Mouse (Mus musculus) liver (tissue): ENCODE data around the gene Itgb4.

Experiments
- DNase-seq: peaks from one replicate; pipeline ENCODE4 v3.0.0-alpha.2; 2020; ENCODE audit warnings: mixed read lengths

Itgb4 gene

DNA sequence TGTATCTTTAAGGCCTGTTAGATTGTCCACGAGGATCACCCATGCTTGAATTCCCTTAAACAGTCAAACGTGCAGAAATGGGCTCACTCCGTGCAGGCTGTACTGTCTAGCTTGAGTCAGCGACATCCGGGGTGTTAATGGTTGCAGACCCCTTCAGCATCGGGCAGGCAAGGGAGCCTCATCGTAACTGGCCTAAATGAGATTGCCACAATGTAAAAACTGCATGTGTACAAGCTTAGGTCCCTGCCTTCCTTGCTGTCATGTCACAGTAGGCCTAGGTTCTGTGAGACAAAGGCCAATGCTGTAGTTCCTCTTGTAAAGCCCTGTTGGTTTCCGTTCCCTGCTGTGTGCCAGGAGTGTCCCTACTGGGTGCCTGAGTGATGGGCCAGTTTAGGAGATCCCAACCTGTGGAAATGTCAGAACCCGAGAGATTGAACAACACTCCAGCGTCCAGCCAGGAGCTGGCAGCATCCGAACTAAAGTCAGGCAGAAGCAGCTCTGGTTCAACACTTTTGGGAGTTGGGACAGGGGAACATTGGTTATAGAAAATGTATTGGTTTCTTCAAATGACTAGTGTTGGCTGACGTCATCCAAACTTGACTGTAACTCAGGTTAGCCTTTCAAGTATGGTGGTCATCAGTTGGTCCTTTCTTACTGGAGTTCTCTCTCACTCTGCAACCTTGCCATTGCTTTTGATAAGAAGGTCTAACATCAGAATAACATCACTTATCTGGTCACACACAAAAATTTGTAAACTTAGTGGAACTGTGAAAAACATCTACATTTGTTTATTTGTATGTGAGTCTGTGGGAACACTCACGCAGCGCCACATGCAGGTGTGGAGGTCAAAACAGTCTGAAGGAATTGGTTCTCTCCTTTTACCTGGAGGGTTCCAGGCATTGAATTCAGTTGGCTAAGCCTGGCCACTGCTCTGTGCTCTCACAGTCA is 56.7 kb downstream of the Itgb4 start:
- peak; percentile 39 for DNase-seq

GRCm38 (mm10) chr11:116034584-116034983 is 60.1 kb downstream of the Itgb4 start:
- no peak for DNase-seq

GRCm38 (mm10) chr11:116036671-116037070 is 62.2 kb downstream of the Itgb4 start:
- DNase-seq: no peak

DNA sequence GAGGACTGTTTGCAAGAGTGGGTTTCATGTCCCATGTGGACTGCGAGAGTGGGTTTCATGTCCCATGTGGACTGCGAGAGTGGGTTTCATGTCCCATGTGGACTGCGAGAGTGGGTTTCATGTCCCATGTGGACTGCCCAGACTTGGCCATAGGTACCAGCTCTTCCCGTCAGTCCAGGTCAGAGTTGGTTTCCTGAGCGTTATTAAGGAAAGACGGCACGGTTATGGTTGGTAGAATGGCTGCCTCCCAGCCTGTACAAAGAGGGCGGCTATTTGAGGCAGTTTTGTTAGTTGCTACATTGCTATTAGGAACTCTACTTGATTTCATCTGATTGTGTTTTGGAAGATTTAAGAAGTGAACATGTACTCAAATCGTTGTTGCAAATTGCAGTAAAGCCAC is 63.3 kb downstream of the Itgb4 start:
- no peak for DNase-seq

GRCm38 (mm10) chr11:116040593-116040992 is 66.1 kb downstream of the Itgb4 start:
- DNase-seq: no peak

DNA sequence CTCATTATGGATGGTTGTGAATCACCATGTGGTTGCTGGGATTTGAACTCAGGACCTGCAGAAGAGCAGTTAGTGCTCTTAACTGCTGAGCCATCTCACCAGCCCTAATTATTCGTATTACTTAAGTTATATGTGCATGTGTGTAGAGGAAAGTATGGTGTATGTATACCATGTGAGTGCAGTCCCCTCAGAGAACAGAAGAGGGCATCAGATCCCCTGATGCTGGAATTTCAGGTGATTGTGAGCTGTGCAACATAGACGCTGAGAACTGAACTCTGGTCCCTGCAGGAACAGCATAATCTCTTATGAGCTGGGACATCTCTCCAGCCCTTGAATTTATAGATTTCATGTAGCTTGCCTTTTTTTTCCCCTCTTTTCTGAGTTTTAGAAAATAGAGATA is 67.3 kb downstream of the Itgb4 start:
- no peak for DNase-seq

GRCm38 (mm10) chr11:116042372-116043138 is 68.0 kb downstream of the Itgb4 start:
- DNase-seq: no peak

GRCm38 (mm10) chr11:116043286-116043685 is 68.8 kb downstream of the Itgb4 start:
- DNase-seq: no peak

DNA sequence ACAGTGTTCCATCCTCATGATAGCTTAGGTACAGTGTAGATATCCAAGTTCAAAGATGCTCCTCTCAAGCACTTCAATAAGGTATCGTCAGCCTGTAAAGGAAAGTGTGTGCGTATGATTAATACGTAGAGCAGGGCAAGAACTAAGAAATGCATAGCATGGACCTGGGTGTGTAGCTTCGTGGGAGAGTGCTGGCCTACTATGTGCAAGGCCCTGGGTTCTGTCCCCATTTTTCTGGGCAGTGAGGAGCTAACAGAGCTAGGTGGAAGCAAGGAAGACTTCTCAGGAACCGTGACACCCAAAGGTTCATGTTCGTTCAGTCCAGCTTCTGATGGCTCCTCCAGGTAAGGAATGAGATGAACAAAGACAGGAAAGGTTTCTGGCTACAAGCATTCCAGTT is 70.7 kb downstream of the Itgb4 start:
- no peak for DNase-seq

GRCm38 (mm10) chr11:116049610-116050009 is 75.1 kb downstream of the Itgb4 start:
- DNase-seq: no peak

GRCm38 (mm10) chr11:116050196-116050595 is 75.7 kb downstream of the Itgb4 start:
- DNase-seq: no peak

- no peak for DNase-seq
These were observed 79.2 kb downstream of the Itgb4 start for GRCm38 (mm10) chr11:116053510-116054229.

- DNase-seq: peak; percentile 48
These were observed 81.4 kb downstream of the Itgb4 start for GRCm38 (mm10) chr11:116055873-116056272.

DNA sequence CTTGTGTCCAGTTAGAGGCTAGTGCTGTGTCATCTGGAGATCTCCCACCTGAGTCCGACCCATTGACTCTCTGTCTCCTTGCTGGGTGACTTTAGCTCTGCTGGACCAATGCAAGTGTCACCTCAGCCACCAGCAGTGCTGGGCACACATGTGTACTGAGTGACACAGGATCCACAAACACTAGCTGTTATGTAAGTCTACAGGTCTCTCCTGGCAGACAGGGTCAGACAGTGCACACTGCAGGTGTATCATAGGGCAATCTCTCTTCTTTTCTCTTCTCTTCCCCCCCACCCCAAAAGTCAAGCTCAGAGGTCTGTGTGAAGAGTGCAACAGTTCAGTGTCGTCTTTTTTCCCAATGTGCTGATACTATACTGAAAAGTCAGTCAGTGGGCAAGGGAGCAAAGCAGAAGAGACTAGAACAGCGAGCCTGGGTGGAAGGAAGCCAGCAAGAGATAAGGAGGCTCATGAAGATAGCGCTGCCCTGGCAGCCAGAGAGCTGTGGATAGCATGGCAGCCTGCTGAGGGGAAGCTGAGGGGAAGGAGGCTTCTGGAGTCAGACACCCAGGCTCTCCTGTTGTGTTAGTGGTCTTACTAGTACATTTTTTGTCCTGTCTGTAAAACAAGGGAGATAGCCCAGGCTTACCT is 82.8 kb downstream of the Itgb4 start:
- peak; percentile 72 for DNase-seq
